Mouse (Mus musculus) midbrain, embryonic 10.5 days (tissue): ENCODE measurements around the gene Ubtf. TPM values are rescaled to one million over a fixed set of nuclear protein-coding genes. Genes with fewer than 3 reads are reported as not detected.

Source experiments
- DNase-seq: peaks from one replicate; pipeline ENCODE4 v3.0.0-alpha.2; 2017; ENCODE audit warnings: low spot score
- H3K27ac ChIP-seq: fragments of 300-500 bp; sonication (generic); replicated peaks from 2 replicates; pipeline ENCODE4 v1.5.1; 2016; ENCODE audit warnings: mild to moderate bottlenecking
- H3K27me3 ChIP-seq: fragments of 300-500 bp; sonication (generic); 2 replicates; pipeline ENCODE4 v1.6.1; 2016; ENCODE audit warnings: low read depth, mild to moderate bottlenecking; ENCODE audit not compliant: poor library complexity, severe bottlenecking
- H3K36me3 ChIP-seq: fragments of 300-500 bp; sonication (generic); 2 replicates; pipeline ENCODE4 v1.6.1; 2016; ENCODE audit warnings: mild to moderate bottlenecking, moderate library complexity
- H3K4me1 ChIP-seq: fragments of 300-500 bp; sonication (generic); 2 replicates; pipeline ENCODE4 v1.6.1; 2016
- H3K4me3 ChIP-seq: fragments of 300-500 bp; sonication (generic); 2 replicates; pipeline ENCODE4 v1.5.1; 2016; ENCODE audit warnings: mild to moderate bottlenecking, moderate library complexity
- H3K9me3 ChIP-seq: fragments of 300-500 bp; sonication (generic); replicated peaks from 2 replicates; pipeline ENCODE4 v1.6.1; 2016; ENCODE audit warnings: mild to moderate bottlenecking
- WGBS: fragments of 180-500 bp; shearing (Covaris S2); methylation state at CpG from one replicate; pipeline ENCODE4 v1.1.7; 2016; 5-methylcytosine and 5-hydroxymethylcytosine counted together
- polyA plus RNA-seq: library from polyadenylated mRNA; unstranded; fragments of >200 nt; fragmentation: Nextera tagmentation; extraction: Ambion mirVana; gene quantifications from 2 replicates; pipeline ENCODE4 v1.2.1, GENCODE M21; 2016

Ubtf gene
- polyA plus RNA-seq, 1 experiment from 2014 or later, result 89.6 TPM

DNA sequence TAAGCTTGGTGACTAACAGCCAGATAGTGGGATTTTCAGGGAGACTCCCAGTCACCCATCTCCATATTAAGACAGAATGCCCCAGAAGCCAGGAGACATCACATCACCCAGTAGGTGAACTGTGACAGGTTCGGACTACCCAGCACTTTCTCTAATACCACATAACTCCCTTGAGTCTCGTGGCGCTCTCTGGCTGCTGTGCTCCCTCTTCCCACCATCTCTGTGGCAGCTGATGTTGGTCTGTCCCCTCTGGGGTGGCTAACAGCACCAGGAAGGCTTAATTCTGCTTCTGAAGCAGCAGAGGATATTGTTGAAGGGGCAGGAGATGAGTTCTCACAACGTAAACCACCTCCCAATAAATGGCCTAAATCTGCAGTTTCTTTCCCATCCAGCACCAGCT lies 7.6 kb downstream of the Ubtf start:
- WGBS, result 87% methylated on average over 4 of the region's 4 CpGs
- Histone ChIP-seq H3K4me1 (peaks cover 55% of the 10 kb centered on the region), H3K36me3 (peaks cover 83% of the 10 kb centered on the region)

GRCm38 (mm10) chr11:102310768-102311695 lies 8.5 kb downstream of the Ubtf start:
- H3K27ac ChIP-seq, result peak overlapping the region; percentile 59
- no peaks in the 10 kb centered on the region for H3K9me3 ChIP-seq
- peaks cover 92% of the 10 kb centered on the region for H3K36me3 ChIP-seq
- 45% methylated on average over 38 of the region's 38 CpGs for WGBS
- H3K4me1 ChIP-seq, result peaks cover 47% of the 10 kb centered on the region
- no peak for DNase-seq
- H3K27me3 ChIP-seq, result no peaks in the 10 kb centered on the region
- H3K4me3 ChIP-seq, result peak overlapping the region; percentile 52

More for the DNA sequence above, 7.6 kb downstream of the Ubtf start:
- Histone ChIP-seq H3K9me3 (no peaks in the 10 kb centered on the region), H3K27ac (no peak overlapping the region), H3K27me3 (no peaks in the 10 kb centered on the region), H3K4me3 (no peak overlapping the region)
- DNase-seq, result no peak

DNA sequence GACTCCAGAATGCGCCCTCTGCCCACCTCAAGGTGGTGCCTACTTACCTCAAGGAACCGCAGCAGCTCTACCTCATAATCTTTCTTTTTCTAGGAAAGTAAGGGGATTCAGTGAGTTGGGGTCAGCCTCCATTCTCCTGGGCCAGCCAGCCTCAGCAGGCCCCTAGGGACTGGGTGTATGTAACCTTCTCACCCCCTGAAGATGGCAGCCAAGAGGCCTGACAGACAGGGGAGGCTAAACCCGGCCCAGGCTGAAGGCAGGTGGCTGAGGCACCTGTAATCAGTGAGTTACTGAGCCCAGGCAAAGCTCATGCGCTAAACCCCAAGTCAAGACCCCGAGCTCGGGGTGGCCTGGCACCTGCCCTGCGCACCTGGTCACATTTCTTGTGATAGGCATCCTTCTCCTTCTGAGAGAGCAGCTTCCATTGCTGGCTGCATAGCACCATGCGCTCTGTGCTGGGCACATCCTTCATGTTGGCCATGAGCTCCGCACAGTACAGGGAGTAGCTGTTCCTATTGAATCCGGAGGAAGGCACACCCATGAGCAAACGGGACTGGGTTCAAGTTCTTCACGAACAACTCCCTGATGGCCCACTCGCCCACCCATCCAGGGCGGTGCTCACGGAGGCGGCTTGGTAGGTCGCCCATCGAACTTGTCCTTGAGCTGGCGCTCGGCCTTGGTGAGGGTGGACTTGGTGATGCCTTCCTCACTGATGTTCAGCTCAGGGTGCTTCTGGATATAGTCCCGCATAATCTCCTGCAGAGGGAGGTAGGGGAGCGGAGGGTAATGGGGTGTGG lies 9.5 kb downstream of the Ubtf start:
- DNase-seq, result no peak
- WGBS, result 89% methylated on average over 22 of the region's 22 CpGs
- Histone ChIP-seq H3K4me1 (peaks cover 37% of the 10 kb centered on the region), H3K4me3 (peak overlapping the region; percentile 52), H3K27me3 (no peaks in the 10 kb centered on the region), H3K36me3 (peaks cover 96% of the 10 kb centered on the region), H3K27ac (peak overlapping the region; percentile 69; the same call in 1 of the 2 replicates), H3K9me3 (no peaks in the 10 kb centered on the region)

DNA sequence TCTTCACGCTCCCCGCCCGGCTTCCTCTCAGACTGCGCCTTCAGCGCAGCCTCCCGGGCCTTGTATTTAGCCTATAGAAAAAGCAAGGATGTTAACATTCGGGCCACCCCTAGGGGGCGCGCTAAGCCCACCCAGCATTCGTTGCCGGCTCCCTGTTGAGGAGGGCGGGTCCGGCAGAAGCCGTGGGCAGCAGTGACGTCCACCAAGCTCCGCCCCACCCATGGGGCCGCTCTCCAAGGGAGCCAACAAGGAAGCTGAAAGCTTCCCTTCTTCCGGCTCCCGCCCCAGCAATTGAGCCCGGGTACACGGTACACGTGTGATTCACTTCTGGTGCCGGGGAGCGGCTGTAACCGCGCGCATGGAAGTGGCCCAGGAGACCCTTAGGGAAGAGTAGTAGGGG lies 10.6 kb downstream of the Ubtf start:
- H3K27me3 ChIP-seq, result no peaks in the 10 kb centered on the region
- peak; percentile 97 for DNase-seq
- H3K4me1 ChIP-seq, result peaks cover 34% of the 10 kb centered on the region
- no peaks in the 10 kb centered on the region for H3K9me3 ChIP-seq
- 1% methylated on average over 27 of the region's 27 CpGs for WGBS
- peak overlapping the region; percentile 69 for H3K27ac ChIP-seq
- H3K36me3 ChIP-seq, result peaks cover 87% of the 10 kb centered on the region
- H3K4me3 ChIP-seq, result peak overlapping the region; percentile 52

GRCm38 (mm10) chr11:102308104-102308503 lies 11.4 kb downstream of the Ubtf start:
- Histone ChIP-seq H3K27ac (no peak overlapping the region), H3K9me3 (no peaks in the 10 kb centered on the region), H3K27me3 (no peaks in the 10 kb centered on the region), H3K4me3 (no peak overlapping the region), H3K4me1 (peaks cover 34% of the 10 kb centered on the region), H3K36me3 (peaks cover 79% of the 10 kb centered on the region)
- 89% methylated on average over 9 of the region's 9 CpGs for WGBS
- DNase-seq, result no peak

GRCm38 (mm10) chr11:102305359-102305758 lies 14.2 kb downstream of the Ubtf start:
- no peak for DNase-seq
- Histone ChIP-seq H3K9me3 (no peaks in the 10 kb centered on the region), H3K36me3 (peaks cover 51% of the 10 kb centered on the region), H3K4me3 (no peak overlapping the region), H3K27ac (no peak overlapping the region), H3K4me1 (peaks cover 19% of the 10 kb centered on the region), H3K27me3 (no peaks in the 10 kb centered on the region)
- WGBS, result 53% methylated on average over 3 of the region's 3 CpGs

GRCm38 (mm10) chr11:102304141-102304540 lies 15.4 kb downstream of the Ubtf start:
- Histone ChIP-seq H3K4me1 (peaks cover 11% of the 10 kb centered on the region), H3K9me3 (no peaks in the 10 kb centered on the region), H3K27ac (no peak overlapping the region), H3K36me3 (peaks cover 39% of the 10 kb centered on the region), H3K4me3 (no peak overlapping the region), H3K27me3 (no peaks in the 10 kb centered on the region)
- 60% methylated on average over 2 of the region's 2 CpGs for WGBS
- DNase-seq, result no peak

DNA sequence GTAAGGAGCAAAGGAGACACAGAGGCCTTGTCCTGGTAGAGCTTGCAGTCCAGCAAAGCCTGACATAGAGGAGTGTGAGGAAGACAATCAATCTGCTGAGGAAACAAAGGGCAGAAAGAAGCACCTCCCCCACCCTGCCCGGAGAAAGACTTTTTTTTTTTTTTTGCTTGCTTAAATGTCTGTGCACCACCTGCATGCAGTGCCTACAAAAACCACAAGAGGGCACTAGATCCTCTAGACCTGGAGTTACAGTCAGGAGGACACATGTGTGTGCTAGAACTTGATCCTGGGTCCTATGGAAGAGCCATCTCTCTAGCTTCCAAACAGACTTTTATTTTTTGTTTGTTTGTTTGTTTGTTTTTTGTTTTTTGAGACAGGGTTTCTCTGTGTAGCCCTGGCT lies 19.7 kb downstream of the Ubtf start:
- WGBS, result 12% methylated on average over 1 of the region's 1 CpGs
- Histone ChIP-seq H3K27ac (peak overlapping the region; percentile 57; the same call in 1 of the 2 replicates), H3K4me3 (no peak overlapping the region), H3K27me3 (no peaks in the 10 kb centered on the region), H3K4me1 (peaks cover 25% of the 10 kb centered on the region), H3K36me3 (peaks cover under 1% of the 10 kb centered on the region; the same call in 1 of the 2 replicates), H3K9me3 (no peaks in the 10 kb centered on the region)
- peak; percentile 65 for DNase-seq

DNA sequence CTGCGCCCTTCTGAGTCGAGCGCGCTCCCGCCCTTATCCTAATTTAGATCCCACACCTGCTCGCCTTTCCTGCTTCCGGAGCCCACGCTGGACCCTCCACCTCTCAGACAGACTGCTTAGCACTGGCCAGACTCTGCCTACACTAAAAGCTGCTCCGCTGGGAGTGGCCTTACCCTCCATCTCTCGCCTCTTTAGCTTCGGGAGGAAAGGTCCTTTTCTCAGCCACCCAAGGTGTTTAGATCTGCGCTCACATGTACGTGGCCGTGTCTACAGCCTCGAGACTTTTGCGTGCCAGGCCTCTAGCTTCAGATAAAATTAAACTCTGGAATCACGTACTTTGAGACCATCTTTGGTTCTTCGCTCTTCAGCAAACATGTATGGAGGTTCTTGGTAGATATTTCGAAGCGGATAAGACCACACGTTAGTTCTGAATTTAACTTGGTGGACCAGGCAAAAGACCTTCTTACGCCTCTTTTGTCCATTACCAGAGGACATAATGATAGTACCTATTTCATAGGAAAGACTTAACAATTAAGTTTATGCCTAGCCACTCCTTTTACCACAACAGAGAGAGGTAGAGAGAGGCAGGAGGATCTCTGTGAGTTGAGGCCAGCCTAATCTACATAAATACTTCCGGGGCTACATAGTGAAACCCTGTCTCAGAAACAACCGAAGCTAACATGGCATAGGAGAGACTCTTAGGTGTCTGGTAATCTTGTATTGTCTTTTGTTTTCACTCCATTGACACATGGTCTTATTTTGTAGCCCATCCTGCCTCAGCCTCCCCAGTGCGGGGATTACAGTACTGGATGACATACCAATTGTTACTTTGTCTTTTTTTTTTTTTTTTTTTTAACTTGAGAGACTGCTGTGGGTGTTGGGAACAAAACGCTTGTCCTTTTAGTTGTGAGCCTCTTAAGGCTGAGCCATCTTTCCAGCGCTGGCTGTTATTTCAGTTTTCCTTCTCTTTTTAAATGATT lies 21.7 kb downstream of the Ubtf start:
- WGBS, result 29% methylated on average over 27 of the region's 27 CpGs
- peaks cover 35% of the 10 kb centered on the region for H3K4me1 ChIP-seq
- H3K27ac ChIP-seq, result peak overlapping the region; percentile 98
- peaks cover 18% of the 10 kb centered on the region for H3K36me3 ChIP-seq
- H3K4me3 ChIP-seq, result peak overlapping the region; percentile 94
- H3K9me3 ChIP-seq, result no peaks in the 10 kb centered on the region
- H3K27me3 ChIP-seq, result no peaks in the 10 kb centered on the region
- DNase-seq, result no peak

GRCm38 (mm10) chr11:102296491-102297472 lies 22.8 kb downstream of the Ubtf start, which contains the start of gene Atxn7l3:
TSS of gene Atxn7l3 (minus strand) at chr11:102296631.
- DNase-seq, result peak; percentile 99
- Histone ChIP-seq H3K4me1 (peaks cover 35% of the 10 kb centered on the region), H3K27ac (peak within 1 kb of the TSS; percentile 98), H3K4me3 (peak within 1 kb of the TSS; percentile 94), H3K9me3 (no peaks in the 10 kb centered on the region), H3K27me3 (no peaks in the 10 kb centered on the region), H3K36me3 (peaks cover 28% of the 10 kb centered on the region)
- WGBS, result under 1% methylated on average over 90 of the region's 125 CpGs
